Mouse (Mus musculus): ENCODE measurements around the gene Pbld2.

DNA sequence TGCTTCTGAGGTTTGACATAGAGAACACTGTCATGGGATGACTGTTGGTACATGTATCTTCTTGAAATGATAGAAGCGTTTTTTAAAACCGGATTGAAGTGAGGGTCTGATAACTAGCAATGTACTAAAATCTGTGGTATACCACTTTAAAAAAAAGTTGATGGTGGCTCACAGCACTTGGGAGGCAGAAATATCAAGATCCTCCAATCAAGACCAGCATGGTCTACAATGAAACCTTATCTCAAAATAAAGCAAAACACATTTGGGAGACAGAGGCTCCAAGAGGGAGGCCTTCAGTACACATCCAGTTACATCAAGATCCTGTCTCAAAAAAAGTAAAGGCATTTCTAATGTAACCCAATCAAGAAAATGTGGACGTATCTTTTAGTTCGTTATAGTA lies 2.4 kb upstream of the Pbld2 start:
- TF ChIP-seq CTCF (IDR thresholded peaks at IDR 0.05; ENCODE audit: low read depth) (no peak), EP300 (optimal IDR thresholded peaks at IDR 0.05) (no peak)

Measured in stomach, postnatal 0 days (tissue).